ENCODE assay signal across 23 mouse cellular contexts in the genomic region with DNA sequence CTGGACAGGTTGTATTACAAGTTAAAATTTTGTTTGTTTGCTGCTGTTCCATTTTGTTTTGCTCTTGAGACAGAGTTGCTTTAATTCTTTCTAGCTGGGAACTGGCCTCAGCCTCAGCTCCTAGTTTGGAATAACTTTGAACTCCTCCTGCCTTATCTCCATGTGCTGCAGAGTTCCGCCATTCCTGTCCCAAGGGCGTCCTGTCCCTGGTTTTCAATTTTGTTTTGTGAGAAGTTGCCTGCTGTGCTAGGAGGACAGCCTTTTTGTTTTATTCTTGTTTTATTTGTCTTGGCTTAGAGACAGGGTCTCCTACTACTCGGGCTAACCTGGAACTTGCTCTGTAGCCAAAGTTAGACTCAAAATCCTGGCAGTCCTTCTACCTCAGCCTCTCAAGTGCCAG. TPM values are rescaled to one million over a fixed set of nuclear protein-coding genes. Genes with fewer than 3 reads are reported as not detected.
A peak's percentile ranks its signal among the peaks of the same experiment; 100 is the strongest.
DNase-seq lines count a peak whose midpoint lies in the region; ATAC-seq and TF ChIP-seq lines count a peak whose summit lies in the region.
"Had no signal": no experiment of that assay in that cellular context is flagged by ENCODE, and none has a peak within 500 bp of the region (broad histone marks: within the 10 kb centered on the region; RNA-seq: fewer than 3 reads in every experiment).

No protein-coding gene starts in this region.

- no peak overlapping the region for H3K27ac ChIP-seq in liver, adult 2 months (replicated peaks; ENCODE audit: insufficient read depth, low read depth, low read length)
- no peak overlapping the region for H3K27ac ChIP-seq in liver, embryonic 11.5 days (ENCODE audit: low read depth, low read length)
- H3K27ac ChIP-seq: embryonic facial prominence, embryonic 10.5 days; embryonic facial prominence, embryonic 12.5 days; forebrain, embryonic 13.5 days; forebrain, embryonic 15.5 days had no signal

- H3K4me2 ChIP-seq in liver, embryonic 11.5 days, result no peak overlapping the region
- H3K4me2 ChIP-seq: embryonic facial prominence, embryonic 12.5 days; forebrain, embryonic 13.5 days; forebrain, embryonic 15.5 days had no signal

- no peaks in the 10 kb centered on the region for H3K36me3 ChIP-seq in liver, adult 2 months (ENCODE audit: control insufficient read depth, insufficient read depth, low read length)
- H3K36me3 ChIP-seq in liver, embryonic 11.5 days (ENCODE audit: control insufficient read depth, insufficient read depth, low read length), result no peaks in the 10 kb centered on the region
- H3K36me3 ChIP-seq: embryonic facial prominence, embryonic 10.5 days; embryonic facial prominence, embryonic 12.5 days; forebrain, embryonic 15.5 days; G1E had no signal

- H3K79me2 ChIP-seq in liver, adult 2 months (ENCODE audit: control insufficient read depth, insufficient read depth, low read length), result no peaks in the 10 kb centered on the region

- no peaks in the 10 kb centered on the region for H3K4me1 ChIP-seq in liver, adult 2 months (ENCODE audit: control insufficient read depth, insufficient read depth, low read length)
- H3K4me1 ChIP-seq in liver, embryonic 11.5 days (replicated peaks; ENCODE audit: control insufficient read depth, insufficient read depth, low read length), result no peaks in the 10 kb centered on the region
- H3K4me1 ChIP-seq: embryonic facial prominence, embryonic 12.5 days; forebrain, embryonic 13.5 days; forebrain, embryonic 15.5 days had no signal

- DNase-seq in heart, adult 11 months, result peak; percentile 93
- no peak for DNase-seq in heart, postnatal 14 days
- peak; percentile 36 for DNase-seq in heart, adult 8-10 months (ENCODE audit: low spot score)
- DNase-seq in heart, postnatal 36 days, result no peak
- DNase-seq in liver, adult 2 months (ENCODE audit: extremely low read depth, low read depth, low spot score), result peak; percentile 14
- no peak for DNase-seq in liver, embryonic 11.5 days (ENCODE audit: low spot score)
- DNase-seq: adrenal gland, adult 8-10 months; adrenal gland, postnatal 14 days; adrenal gland, postnatal 36 days; B cell, adult 2 months; cerebellum, adult 11-12 months; cerebellum, adult 9-10 months; cerebellum, postnatal 10 days; cerebellum, postnatal 25 days had no signal

- H3K9ac ChIP-seq in liver, adult 2 months (ENCODE audit: low read depth, low read length), result no peak overlapping the region
- no peak overlapping the region for H3K9ac ChIP-seq in liver, embryonic 11.5 days (ENCODE audit: low read depth, low read length)
- H3K9ac ChIP-seq: embryonic facial prominence, embryonic 12.5 days; forebrain, embryonic 13.5 days; forebrain, embryonic 15.5 days had no signal

- whole genome bisulfite sequencing in liver, adult 2 months, result 63% methylated on average over 3 of the region's 3 CpGs
- WGBS in liver, embryonic 11.5 days, result 62% methylated on average over 3 of the region's 3 CpGs

- H3K4me3 ChIP-seq in liver, adult 2 months (ENCODE audit: insufficient read depth, low read depth, low read length), result no peak overlapping the region
- no peak overlapping the region for H3K4me3 ChIP-seq in liver, embryonic 11.5 days (ENCODE audit: low read depth, low read length)
- H3K4me3 ChIP-seq: embryonic facial prominence, embryonic 10.5 days; embryonic facial prominence, embryonic 12.5 days; forebrain, embryonic 13.5 days; forebrain, embryonic 15.5 days had no signal

- no peak for TF ChIP-seq POLR2A in liver, adult 2 months (IDR thresholded peaks at IDR 0.05; ENCODE audit: extremely low read depth, insufficient read depth, low read length)

- no peak for ATAC-seq in liver, embryonic 11.5 days (replicated peaks; ENCODE audit: low FRiP score)
- ATAC-seq: activated CD4-positive, CD25-positive, alpha-beta regulatory T cell, adult 4 months; CD4-positive, CD25-positive, alpha-beta regulatory T cell, adult 4 months; forebrain, embryonic 13.5 days; forebrain, embryonic 15.5 days; Patski had no signal

- TF ChIP-seq CTCF in liver, adult 2 months (IDR thresholded peaks at IDR 0.05; ENCODE audit: low read depth, low read length), result no peak

- H3K9me3 ChIP-seq in liver, embryonic 11.5 days (ENCODE audit: control insufficient read depth, low read length), result no peaks in the 10 kb centered on the region
- H3K9me3 ChIP-seq: embryonic facial prominence, embryonic 10.5 days; embryonic facial prominence, embryonic 12.5 days; forebrain, embryonic 13.5 days; forebrain, embryonic 15.5 days had no signal

- intact Hi-C loops in heart, postnatal 14 days (cut with DNase I), result no loop called here
- intact Hi-C loops in heart, postnatal 36 days (cut with DNase I), result no loop called here

- no peaks in the 10 kb centered on the region for H3K27me3 ChIP-seq in liver, adult 2 months (ENCODE audit: control insufficient read depth, insufficient read depth, low read length)
- no peaks in the 10 kb centered on the region for H3K27me3 ChIP-seq in liver, embryonic 11.5 days (replicated peaks; ENCODE audit: control insufficient read depth, insufficient read depth, low read length)
- H3K27me3 ChIP-seq: CH12.LX; embryonic facial prominence, embryonic 12.5 days; forebrain, embryonic 13.5 days; forebrain, embryonic 15.5 days; Patski had no signal

RNA-seq across cellular contexts. Expression of a gene that starts 26.1 kb away (rescaled TPM):
- 100 to 1,000 TPM; 269 TPM for total RNA-seq in heart, postnatal 14 days (2021)
- total RNA-seq in heart, adult 8-10 months (2022), result 100 to 1,000 TPM; 431 to 459 (median 436) TPM
- 100 to 1,000 TPM; 355 to 411 TPM for total RNA-seq in heart, postnatal 36 days (2021)
- 3.1 and 4.0 TPM in 2 replicates for total RNA-seq in liver, adult 2 months (2014; rRNA removed)
- 1.4 and 6.3 TPM in 2 replicates for polyA plus RNA-seq in liver, adult 2 months (2012; rRNA removed)
- polyA plus RNA-seq in liver, embryonic 11.5 days (2014; fragmentation: Nextera tagmentation; extraction: Ambion mirVana), result 2.8 and 3.4 TPM in 2 replicates
- polyA plus RNA-seq: activated CD4-positive, CD25-positive, alpha-beta regulatory T cell, adult 4 months; CD4-positive, CD25-positive, alpha-beta regulatory T cell, adult 4 months; G1E had no signal

Comparison
In these comparisons a context has a peak if more than half of its experiments do, and no peak if none do; other contexts are left out.
1. DNase-seq: peak in heart, adult 11 months (single experiment), heart, adult 8-10 months (single experiment) and liver, adult 2 months (single experiment); none in heart, postnatal 14 days (0 of 2), heart, postnatal 36 days (0 of 2) and liver, embryonic 11.5 days (single experiment).
2. RNA of a gene that starts 26.1 kb away (total RNA-seq): 431 to 459 TPM in heart, adult 8-10 months, 355 to 411 TPM in heart, postnatal 36 days and 269 TPM in heart, postnatal 14 days; 3.1 to 4.0 TPM in liver, adult 2 months; every median in the first group is over 10 times any median in the second.